Mouse (Mus musculus): Measurements from ENCODE around the gene Ryr3. TPM values are rescaled to one million over a fixed set of nuclear protein-coding genes. Genes with fewer than 3 reads are reported as not detected.

Gene Ryr3
- polyA plus RNA-seq, 1 experiment: 5.3 TPM

DNA sequence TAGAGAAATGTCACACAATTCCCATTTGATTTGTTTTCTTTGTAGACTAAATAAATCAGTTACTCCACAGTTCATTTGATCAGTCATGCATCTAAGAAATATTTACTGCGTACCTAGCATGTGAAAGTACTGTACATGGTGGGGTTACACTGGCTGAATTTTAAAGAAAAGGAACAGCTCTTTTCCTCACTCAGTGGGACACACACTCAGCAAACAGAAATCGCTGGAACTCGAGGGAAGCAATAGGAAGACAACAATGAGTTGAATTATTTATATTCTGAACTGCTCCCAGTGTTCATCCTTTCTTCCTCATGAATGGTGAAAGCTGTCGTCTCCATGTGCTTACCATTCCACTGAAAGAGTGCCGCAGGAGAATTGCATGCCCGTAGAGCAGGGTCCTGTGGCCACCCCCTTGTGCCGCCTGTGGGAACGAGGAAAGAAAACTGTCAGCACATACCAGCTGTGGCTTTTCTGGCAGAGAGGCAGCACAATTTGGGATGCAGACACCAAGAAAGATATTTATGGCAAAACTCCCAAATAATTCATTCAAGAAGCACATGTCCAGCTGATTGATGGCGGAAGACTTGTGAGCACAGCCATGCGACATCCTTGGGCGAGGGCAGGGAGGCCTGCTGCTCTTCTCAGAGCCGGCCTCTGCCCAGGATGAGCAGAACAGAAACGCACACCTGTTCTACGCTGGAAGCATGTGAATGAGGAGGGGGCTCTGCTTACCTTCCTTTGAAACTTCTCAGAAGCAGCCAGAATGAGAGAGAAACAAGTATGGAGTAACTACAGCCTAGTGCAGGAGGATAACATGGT lies 249.9 kb downstream of the Ryr3 start:
- Histone ChIP-seq H3K36me3 (ENCODE audit: control insufficient read depth, insufficient read depth) (no peaks in the 10 kb centered on the region), H3K4me3 (no peak overlapping the region), H3ac (ENCODE audit: control insufficient read depth, insufficient read length) (no peak overlapping the region), H3K79me2 (ENCODE audit: control insufficient read depth, insufficient read depth) (no peaks in the 10 kb centered on the region), H3K27me3 (ENCODE audit: control insufficient read depth, insufficient read depth, insufficient read length) (no peaks in the 10 kb centered on the region), H3K4me2 (ENCODE audit: low read depth) (no peak overlapping the region)
- TF ChIP-seq CEBPB (IDR thresholded peaks at IDR 0.05; ENCODE audit: insufficient read depth, poor library complexity, severe bottlenecking): no peak
- TF ChIP-seq E2F4 (IDR thresholded peaks at IDR 0.05; ENCODE audit: insufficient read depth): no peak
- TF ChIP-seq POLR2A (IDR thresholded peaks at IDR 0.05; ENCODE audit: insufficient read length, low read depth): no peak
- TF ChIP-seq TCF3 (IDR thresholded peaks at IDR 0.05; ENCODE audit: insufficient read length, low read depth): no peak
- no peak for TF ChIP-seq MYOD1 (IDR thresholded peaks at IDR 0.05; ENCODE audit: control insufficient read depth in 1 of 3, insufficient read length in 2 of 3, low read depth in 2 of 3)
- TF ChIP-seq TCF12 (IDR thresholded peaks at IDR 0.05; ENCODE audit: insufficient read depth, poor library complexity, severe bottlenecking): no peak
- no peak for TF ChIP-seq MYOG (IDR thresholded peaks at IDR 0.05; ENCODE audit: control insufficient read depth in 1 of 3, insufficient read depth in 1 of 3, insufficient read length in 2 of 3, low read depth in 2 of 3)
- TF ChIP-seq POLR2AphosphoS2 (IDR thresholded peaks at IDR 0.05; ENCODE audit: insufficient read length, low read depth): no peak

DNA sequence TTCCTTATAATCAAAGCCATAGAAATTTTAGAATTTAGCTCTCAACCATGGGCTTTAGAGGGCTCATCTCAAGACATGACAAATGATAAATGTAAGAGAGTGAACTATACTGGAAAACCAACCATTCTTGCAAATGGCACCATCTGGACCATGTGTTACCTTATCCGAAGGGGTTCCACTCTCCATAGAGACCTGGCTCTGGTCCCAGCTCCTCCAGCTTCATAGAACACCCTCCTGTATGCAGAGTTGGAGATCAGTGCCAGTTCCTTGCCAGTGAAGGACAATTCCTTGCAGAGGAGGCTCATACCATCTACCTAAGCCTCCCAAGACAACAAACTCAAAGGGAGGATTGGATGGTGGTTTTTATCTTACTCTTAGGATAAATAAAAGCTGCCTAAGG lies 268.0 kb downstream of the Ryr3 start:
- no peak for TF ChIP-seq TCF12 (IDR thresholded peaks at IDR 0.05; ENCODE audit: insufficient read depth, poor library complexity, severe bottlenecking)
- TF ChIP-seq TCF3 (IDR thresholded peaks at IDR 0.05; ENCODE audit: insufficient read length, low read depth): no peak
- TF ChIP-seq SRF (IDR thresholded peaks at IDR 0.05; ENCODE audit: control insufficient read depth, insufficient read length, low read depth): no peak
- no peak for TF ChIP-seq POLR2AphosphoS2 (IDR thresholded peaks at IDR 0.05; ENCODE audit: insufficient read length, low read depth)
- TF ChIP-seq MYOD1 (IDR thresholded peaks at IDR 0.05; ENCODE audit: control insufficient read depth in 1 of 3, insufficient read length in 2 of 3, low read depth in 2 of 3): no peak
- no peak for TF ChIP-seq MAX (IDR thresholded peaks at IDR 0.05; ENCODE audit: low read depth)
- no peak for TF ChIP-seq REST (IDR thresholded peaks at IDR 0.05; ENCODE audit: insufficient read depth, insufficient read length)
- no peak for TF ChIP-seq E2F4 (IDR thresholded peaks at IDR 0.05; ENCODE audit: insufficient read depth)
- Histone ChIP-seq H3K4me3 (no peak overlapping the region), H3ac (ENCODE audit: control insufficient read depth, insufficient read length) (no peak overlapping the region), H3K4me2 (ENCODE audit: low read depth) (no peak overlapping the region), H3K36me3 (ENCODE audit: control insufficient read depth, insufficient read depth) (peaks cover 5% of the 10 kb centered on the region), H3K79me2 (ENCODE audit: control insufficient read depth, insufficient read depth) (no peaks in the 10 kb centered on the region), H3K27me3 (ENCODE audit: control insufficient read depth, insufficient read depth, insufficient read length) (no peaks in the 10 kb centered on the region)

DNA sequence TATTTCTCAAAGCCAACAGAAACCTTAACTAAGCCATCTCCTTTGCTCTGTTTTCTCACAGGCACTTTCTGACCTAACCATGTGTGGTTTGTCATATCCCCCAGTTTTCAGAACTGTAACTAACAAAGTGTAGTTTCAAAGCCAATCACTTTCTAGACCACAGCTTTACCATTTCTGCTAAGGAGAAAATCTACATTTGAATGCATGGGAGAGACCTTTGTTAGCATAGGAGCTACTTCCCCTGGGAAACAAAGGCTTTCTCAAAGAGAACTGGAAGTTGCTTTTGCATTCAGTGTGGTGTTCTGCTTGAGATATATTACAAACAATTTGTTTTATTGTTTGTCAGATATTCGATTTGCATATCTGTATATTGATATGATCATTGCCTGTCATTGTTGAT lies 285.1 kb downstream of the Ryr3 start:
- Histone ChIP-seq H3K4me2 (ENCODE audit: low read depth) (no peak overlapping the region), H3K79me2 (ENCODE audit: control insufficient read depth, insufficient read depth) (no peaks in the 10 kb centered on the region), H3K36me3 (ENCODE audit: control insufficient read depth, insufficient read depth) (no peaks in the 10 kb centered on the region), H3K4me3 (no peak overlapping the region), H3ac (ENCODE audit: control insufficient read depth, insufficient read length) (no peak overlapping the region), H3K27me3 (ENCODE audit: control insufficient read depth, insufficient read depth, insufficient read length) (no peaks in the 10 kb centered on the region)
- no peak for TF ChIP-seq MAX (IDR thresholded peaks at IDR 0.05; ENCODE audit: low read depth)
- no peak for TF ChIP-seq CEBPB (IDR thresholded peaks at IDR 0.05; ENCODE audit: insufficient read depth, poor library complexity, severe bottlenecking)
- TF ChIP-seq MYOG (IDR thresholded peaks at IDR 0.05; ENCODE audit: control insufficient read depth in 1 of 3, insufficient read depth in 1 of 3, insufficient read length in 2 of 3, low read depth in 2 of 3): no peak
- TF ChIP-seq E2F4 (IDR thresholded peaks at IDR 0.05; ENCODE audit: insufficient read depth): no peak
- no peak for TF ChIP-seq REST (IDR thresholded peaks at IDR 0.05; ENCODE audit: insufficient read depth, insufficient read length)
- TF ChIP-seq SRF (IDR thresholded peaks at IDR 0.05; ENCODE audit: control insufficient read depth, insufficient read length, low read depth): no peak
- no peak for TF ChIP-seq TCF3 (IDR thresholded peaks at IDR 0.05; ENCODE audit: insufficient read length, low read depth)
- no peak for TF ChIP-seq POLR2AphosphoS2 (IDR thresholded peaks at IDR 0.05; ENCODE audit: insufficient read length, low read depth)
- TF ChIP-seq MYOD1 (IDR thresholded peaks at IDR 0.05; ENCODE audit: control insufficient read depth in 1 of 3, insufficient read length in 2 of 3, low read depth in 2 of 3): no peak
- no peak for TF ChIP-seq TCF12 (IDR thresholded peaks at IDR 0.05; ENCODE audit: insufficient read depth, poor library complexity, severe bottlenecking)
- no peak for TF ChIP-seq USF1 (IDR thresholded peaks at IDR 0.05; ENCODE audit: low read depth)
- TF ChIP-seq POLR2A (IDR thresholded peaks at IDR 0.05; ENCODE audit: insufficient read length, low read depth): no peak

GRCm38 (mm10) chr2:112913796-112914195 lies 303.1 kb downstream of the Ryr3 start:
- Histone ChIP-seq H3ac (ENCODE audit: control insufficient read depth, insufficient read length) (no peak overlapping the region), H3K4me2 (ENCODE audit: low read depth) (no peak overlapping the region), H3K36me3 (ENCODE audit: control insufficient read depth, insufficient read depth) (no peaks in the 10 kb centered on the region), H3K4me3 (no peak overlapping the region), H3K27me3 (ENCODE audit: control insufficient read depth, insufficient read depth, insufficient read length) (no peaks in the 10 kb centered on the region), H3K79me2 (ENCODE audit: control insufficient read depth, insufficient read depth) (no peaks in the 10 kb centered on the region)
- TF ChIP-seq MAX (IDR thresholded peaks at IDR 0.05; ENCODE audit: low read depth): no peak
- TF ChIP-seq POLR2A (IDR thresholded peaks at IDR 0.05; ENCODE audit: insufficient read length, low read depth): no peak
- no peak for TF ChIP-seq MYOD1 (IDR thresholded peaks at IDR 0.05; ENCODE audit: control insufficient read depth in 1 of 3, insufficient read length in 2 of 3, low read depth in 2 of 3)
- no peak for TF ChIP-seq MYOG (IDR thresholded peaks at IDR 0.05; ENCODE audit: control insufficient read depth in 1 of 3, insufficient read depth in 1 of 3, insufficient read length in 2 of 3, low read depth in 2 of 3)

DNA sequence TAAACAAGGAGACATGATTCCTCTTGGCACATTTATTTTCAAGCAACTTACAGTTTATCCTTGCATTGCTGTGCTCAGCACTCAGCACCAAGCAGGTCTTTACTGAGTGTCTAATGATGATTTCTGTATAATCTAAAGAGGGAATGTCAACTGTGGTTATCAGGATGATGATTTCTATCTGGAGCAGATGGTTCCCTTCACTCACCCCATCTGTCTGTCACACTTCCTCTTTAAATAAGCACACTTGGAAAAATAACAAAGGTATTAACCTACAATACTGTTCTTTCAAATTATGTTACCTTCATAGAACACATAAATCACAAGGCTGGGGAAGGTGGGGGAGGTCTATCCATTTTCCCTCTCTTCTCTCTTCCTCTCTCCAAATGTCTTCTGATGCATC lies 304.3 kb downstream of the Ryr3 start:
- Histone ChIP-seq H3K4me2 (ENCODE audit: low read depth) (no peak overlapping the region), H3K79me2 (ENCODE audit: control insufficient read depth, insufficient read depth) (no peaks in the 10 kb centered on the region), H3K4me3 (no peak overlapping the region), H3K27me3 (ENCODE audit: control insufficient read depth, insufficient read depth, insufficient read length) (no peaks in the 10 kb centered on the region), H3K36me3 (ENCODE audit: control insufficient read depth, insufficient read depth) (no peaks in the 10 kb centered on the region), H3ac (ENCODE audit: control insufficient read depth, insufficient read length) (no peak overlapping the region)
- no peak for TF ChIP-seq MYOD1 (IDR thresholded peaks at IDR 0.05; ENCODE audit: control insufficient read depth in 1 of 3, insufficient read length in 2 of 3, low read depth in 2 of 3)

Measured in myocyte (in vitro differentiated cells).